ENCODE assay signal across 27 mouse cellular contexts in genomic region chr15:51633068-51633467, GRCm38 (mm10).
DNase-seq lines count a peak whose midpoint lies in the region; ATAC-seq and TF ChIP-seq lines count a peak whose summit lies in the region.
"Had no signal": no experiment of that assay in that cellular context is flagged by ENCODE, and none has a peak within 500 bp of the region (broad histone marks: within the 10 kb centered on the region; RNA-seq: fewer than 3 reads in every experiment).

No protein-coding gene starts in this region.

- peak; percentile 63 for ATAC-seq in liver, embryonic 11.5 days (replicated peaks; ENCODE audit: low FRiP score)
- ATAC-seq in midbrain, embryonic 11.5 days (ENCODE audit: low FRiP score), result no peak
- no peak for ATAC-seq in midbrain, postnatal 0 days (ENCODE audit: low FRiP score)
- peak; percentile 23; the same call in 1 of the 2 replicates for ATAC-seq in liver, embryonic 14.5 days (ENCODE audit: insufficient read depth)
- no peak for ATAC-seq in lung, postnatal 0 days
- ATAC-seq: CD4-positive, CD25-positive, alpha-beta regulatory T cell, adult 4 months; forebrain, embryonic 14.5 days; forebrain, embryonic 16.5 days had no signal

- H3K9ac ChIP-seq in liver, embryonic 11.5 days (ENCODE audit: low read depth, low read length), result no peak overlapping the region
- no peak overlapping the region for H3K9ac ChIP-seq in midbrain, embryonic 11.5 days (ENCODE audit: low read length)
- H3K9ac ChIP-seq in midbrain, postnatal 0 days (replicated peaks; ENCODE audit: low read length, poor library complexity, severe bottlenecking), result no peak overlapping the region
- no peak overlapping the region for H3K9ac ChIP-seq in liver, embryonic 14.5 days (replicated peaks)
- no peak overlapping the region for H3K9ac ChIP-seq in lung, postnatal 0 days (replicated peaks; ENCODE audit: low read depth)
- H3K9ac ChIP-seq: embryonic facial prominence, embryonic 13.5 days; embryonic facial prominence, embryonic 15.5 days; forebrain, embryonic 12.5 days had no signal

- no peak for TF ChIP-seq EP300 in liver, embryonic 14.5 days (IDR thresholded peaks at IDR 0.05; ENCODE audit: low read depth)
- no peak for TF ChIP-seq EP300 in lung, postnatal 0 days (IDR thresholded peaks at IDR 0.05)

- 73% methylated on average over 6 of the region's 6 CpGs for WGBS in liver, embryonic 11.5 days
- WGBS in midbrain, embryonic 11.5 days, result 92% methylated on average over 6 of the region's 6 CpGs
- 94% methylated on average over 6 of the region's 6 CpGs for WGBS in midbrain, postnatal 0 days
- 51% methylated on average over 6 of the region's 6 CpGs for WGBS in liver, embryonic 14.5 days (ENCODE audit: insufficient replicate concordance)
- WGBS in lung, postnatal 0 days, result 84% methylated on average over 6 of the region's 6 CpGs

- no peaks in the 10 kb centered on the region for H3K9me3 ChIP-seq in liver, embryonic 11.5 days (ENCODE audit: control insufficient read depth, low read length)
- H3K9me3 ChIP-seq in midbrain, embryonic 11.5 days (ENCODE audit: control insufficient read depth, low read length), result no peaks in the 10 kb centered on the region
- no peaks in the 10 kb centered on the region for H3K9me3 ChIP-seq in midbrain, postnatal 0 days (ENCODE audit: low read length)
- no peaks in the 10 kb centered on the region for H3K9me3 ChIP-seq in liver, embryonic 14.5 days (ENCODE audit: control insufficient read depth, low read length)
- no peaks in the 10 kb centered on the region for H3K9me3 ChIP-seq in lung, postnatal 0 days (ENCODE audit: low read length)
- H3K9me3 ChIP-seq: embryonic facial prominence, embryonic 13.5 days; embryonic facial prominence, embryonic 15.5 days; forebrain, embryonic 10.5 days; forebrain, embryonic 12.5 days; G1E had no signal

- no peak overlapping the region for H3K27ac ChIP-seq in liver, embryonic 11.5 days (ENCODE audit: low read depth, low read length)
- H3K27ac ChIP-seq in midbrain, embryonic 11.5 days (ENCODE audit: low read depth, low read length), result no peak overlapping the region
- no peak overlapping the region for H3K27ac ChIP-seq in midbrain, postnatal 0 days (ENCODE audit: low read depth, low read length)
- no peak overlapping the region for H3K27ac ChIP-seq in liver, embryonic 14.5 days
- no peak overlapping the region for H3K27ac ChIP-seq in lung, postnatal 0 days (ENCODE audit: low read length)
- H3K27ac ChIP-seq: embryonic facial prominence, embryonic 13.5 days; embryonic facial prominence, embryonic 15.5 days; forebrain, embryonic 10.5 days; forebrain, embryonic 12.5 days had no signal

- H3K4me2 ChIP-seq in liver, embryonic 11.5 days, result no peak overlapping the region
- H3K4me2 ChIP-seq in midbrain, embryonic 11.5 days, result no peak overlapping the region
- H3K4me2 ChIP-seq in midbrain, postnatal 0 days (ENCODE audit: low read depth, low read length, poor library complexity, severe bottlenecking), result no peak overlapping the region
- no peak overlapping the region for H3K4me2 ChIP-seq in liver, embryonic 14.5 days (ENCODE audit: low read depth)
- H3K4me2 ChIP-seq in lung, postnatal 0 days (replicated peaks; ENCODE audit: low read depth, low read length), result no peak overlapping the region
- H3K4me2 ChIP-seq: embryonic facial prominence, embryonic 13.5 days; embryonic facial prominence, embryonic 15.5 days; forebrain, embryonic 12.5 days had no signal

- H3K4me3 ChIP-seq in liver, embryonic 11.5 days (ENCODE audit: low read depth, low read length), result no peak overlapping the region
- H3K4me3 ChIP-seq in midbrain, embryonic 11.5 days (ENCODE audit: low read depth, low read length), result no peak overlapping the region
- no peak overlapping the region for H3K4me3 ChIP-seq in midbrain, postnatal 0 days (ENCODE audit: low read depth, low read length)
- no peak overlapping the region for H3K4me3 ChIP-seq in liver, embryonic 14.5 days (ENCODE audit: insufficient read depth in 1 of 2, low read depth in 2 of 2, low read length in 2 of 2)
- H3K4me3 ChIP-seq in lung, postnatal 0 days (ENCODE audit: low read depth, low read length), result no peak overlapping the region
- H3K4me3 ChIP-seq: embryonic facial prominence, embryonic 13.5 days; embryonic facial prominence, embryonic 15.5 days; erythroblast, embryonic 14.5 days; forebrain, embryonic 10.5 days; forebrain, embryonic 12.5 days had no signal

- no peak for DNase-seq in liver, embryonic 11.5 days (ENCODE audit: low spot score)
- no peak for DNase-seq in liver
- peak; percentile 39 for DNase-seq in midbrain, embryonic 11.5 days (ENCODE audit: low spot score, missing footprints)
- no peak for DNase-seq in midbrain, postnatal 0 days (ENCODE audit: low spot score)
- DNase-seq in liver, embryonic 14.5 days (ENCODE audit: low read depth in 3 of 3, low spot score in 3 of 3), result no peak
- DNase-seq in lung, postnatal 0 days (ENCODE audit: low spot score), result no peak
- DNase-seq: adrenal gland, adult 2 months; adrenal gland, postnatal 10 days; adrenal gland, postnatal 25 days; B cell, adult 2 months; cerebellum, adult 11 months; cerebellum, adult 18-20 months; cerebellum, adult 8-10 months; cerebellum, adult 9-11 months; cerebellum, postnatal 14 days; cerebellum, postnatal 36 days; embryo, embryonic 11 days had no signal

- H3K36me3 ChIP-seq in liver, embryonic 11.5 days (ENCODE audit: control insufficient read depth, insufficient read depth, low read length), result no peaks in the 10 kb centered on the region
- H3K36me3 ChIP-seq in midbrain, embryonic 11.5 days (ENCODE audit: control insufficient read depth, insufficient read depth, low read length), result no peaks in the 10 kb centered on the region
- H3K36me3 ChIP-seq in midbrain, postnatal 0 days (ENCODE audit: insufficient read depth, low read length), result no peaks in the 10 kb centered on the region
- no peaks in the 10 kb centered on the region for H3K36me3 ChIP-seq in liver, embryonic 14.5 days (replicated peaks; ENCODE audit: control insufficient read depth, insufficient read depth, low read depth)
- H3K36me3 ChIP-seq in lung, postnatal 0 days (ENCODE audit: insufficient read depth, low read length), result no peaks in the 10 kb centered on the region
- H3K36me3 ChIP-seq: embryonic facial prominence, embryonic 13.5 days; embryonic facial prominence, embryonic 15.5 days; forebrain, embryonic 10.5 days; forebrain, embryonic 12.5 days; G1E had no signal

- no peaks in the 10 kb centered on the region for H3K27me3 ChIP-seq in liver, embryonic 11.5 days (replicated peaks; ENCODE audit: control insufficient read depth, insufficient read depth, low read length)
- H3K27me3 ChIP-seq in midbrain, embryonic 11.5 days (ENCODE audit: control insufficient read depth, insufficient read depth, low read length), result no peaks in the 10 kb centered on the region
- no peaks in the 10 kb centered on the region for H3K27me3 ChIP-seq in midbrain, postnatal 0 days (ENCODE audit: insufficient read depth, low read length)
- H3K27me3 ChIP-seq in liver, embryonic 14.5 days (ENCODE audit: control insufficient read depth, insufficient read depth, low read length), result no peaks in the 10 kb centered on the region
- no peaks in the 10 kb centered on the region for H3K27me3 ChIP-seq in lung, postnatal 0 days (replicated peaks; ENCODE audit: insufficient read depth, low read length)
- H3K27me3 ChIP-seq: CH12.LX; embryonic facial prominence, embryonic 13.5 days; embryonic facial prominence, embryonic 15.5 days; forebrain, embryonic 12.5 days had no signal

- no peak for TF ChIP-seq CTCF in midbrain, postnatal 0 days (IDR thresholded peaks at IDR 0.05)
- TF ChIP-seq CTCF in liver, embryonic 14.5 days (IDR thresholded peaks at IDR 0.05; ENCODE audit: low read depth), result no peak
- no peak for TF ChIP-seq CTCF in lung, postnatal 0 days (IDR thresholded peaks at IDR 0.05)

- H3K4me1 ChIP-seq in liver, embryonic 11.5 days (replicated peaks; ENCODE audit: control insufficient read depth, insufficient read depth, low read length), result no peaks in the 10 kb centered on the region
- 0 out of 2 replicates have a peak, but pooled peaks cover 4% of the 10 kb centered on the region for H3K4me1 ChIP-seq in midbrain, embryonic 11.5 days (ENCODE audit: control insufficient read depth, insufficient read depth, low read length)
- H3K4me1 ChIP-seq in midbrain, postnatal 0 days (ENCODE audit: insufficient read depth, low read length), result no peaks in the 10 kb centered on the region
- H3K4me1 ChIP-seq in liver, embryonic 14.5 days (replicated peaks; ENCODE audit: control insufficient read depth in 2 of 2, insufficient read depth in 2 of 2, low read length in 1 of 2), result no peaks in the 10 kb centered on the region
- no peaks in the 10 kb centered on the region for H3K4me1 ChIP-seq in lung, postnatal 0 days (ENCODE audit: insufficient read depth, low read depth, low read length)

Comparison
In these comparisons a context has a peak if more than half of its experiments do, and no peak if none do; other contexts are left out.
1. ATAC-seq: peak in liver, embryonic 11.5 days (single experiment) and liver, embryonic 14.5 days (single experiment); none in midbrain, embryonic 11.5 days (single experiment), midbrain, postnatal 0 days (single experiment) and lung, postnatal 0 days (single experiment).